ENCODE assay signal across 4 mouse cellular contexts in genomic region chr11:78869205-78869604, GRCm38 (mm10). TPM values are rescaled to one million over a fixed set of nuclear protein-coding genes. Genes with fewer than 3 reads are reported as not detected.
"Had no signal": no experiment of that assay in that cellular context is flagged by ENCODE, and none has a peak within 500 bp of the region (broad histone marks: within the 10 kb centered on the region; RNA-seq: fewer than 3 reads in every experiment).

No protein-coding gene starts in this region.

RNA-seq across cellular contexts. Expression of gene Nos2, which starts 51.4 kb away (rescaled TPM):
- total RNA-seq: megakaryocyte, adult 5-6 weeks; megakaryocyte-erythroid progenitor cell, adult 5-6 weeks; monocyte, adult 5-6 weeks; neutrophil, adult 5-6 weeks had no signal
